Mouse (Mus musculus): ENCODE data around the gene Bcl11a.

Gene Bcl11a

GRCm38 (mm10) chr11:24133484-24133883 lies 55.6 kb downstream of the Bcl11a start:
- no peak for DNase-seq

GRCm38 (mm10) chr11:24133928-24134327 lies 56.1 kb downstream of the Bcl11a start:
- peak in 1 of 2 experiments; percentile 20 for DNase-seq

GRCm38 (mm10) chr11:24135244-24135643 lies 57.4 kb downstream of the Bcl11a start:
- no peak for DNase-seq

GRCm38 (mm10) chr11:24136084-24136785 lies 58.4 kb downstream of the Bcl11a start:
- DNase-seq, result no peak

GRCm38 (mm10) chr11:24137891-24138290 lies 60.0 kb downstream of the Bcl11a start:
- no peak for DNase-seq

- DNase-seq, result no peak
Observed at GRCm38 (mm10) chr11:24138600-24139375, 60.9 kb downstream of the Bcl11a start.

- DNase-seq, result no peak
Observed at GRCm38 (mm10) chr11:24139432-24139831, 61.6 kb downstream of the Bcl11a start.

- DNase-seq, result no peak
Observed at GRCm38 (mm10) chr11:24139952-24140351, 62.1 kb downstream of the Bcl11a start.

GRCm38 (mm10) chr11:24140948-24141347 lies 63.1 kb downstream of the Bcl11a start:
- DNase-seq, result no peak

GRCm38 (mm10) chr11:24141479-24142251 lies 63.8 kb downstream of the Bcl11a start:
- DNase-seq, result no peak

GRCm38 (mm10) chr11:24142316-24142715 lies 64.5 kb downstream of the Bcl11a start:
- DNase-seq, result no peak

- peak; percentile 71 to 78 for DNase-seq
Observed at GRCm38 (mm10) chr11:24144159-24144946, 66.5 kb downstream of the Bcl11a start.

GRCm38 (mm10) chr11:24146034-24146433 lies 68.2 kb downstream of the Bcl11a start:
- DNase-seq, result no peak

GRCm38 (mm10) chr11:24146437-24146836 lies 68.6 kb downstream of the Bcl11a start:
- no peak for DNase-seq

GRCm38 (mm10) chr11:24147698-24148097 lies 69.8 kb downstream of the Bcl11a start:
- no peak for DNase-seq

GRCm38 (mm10) chr11:24148545-24148944 lies 70.7 kb downstream of the Bcl11a start:
- DNase-seq, result no peak

- no peak for DNase-seq
Observed at GRCm38 (mm10) chr11:24149462-24150220, 71.8 kb downstream of the Bcl11a start.

GRCm38 (mm10) chr11:24152076-24152784 lies 74.4 kb downstream of the Bcl11a start:
- no peak for DNase-seq

- DNase-seq, result no peak
Observed at GRCm38 (mm10) chr11:24153049-24153448, 75.2 kb downstream of the Bcl11a start.

- DNase-seq, result no peak
Observed at GRCm38 (mm10) chr11:24158026-24158425, 80.2 kb downstream of the Bcl11a start.

- DNase-seq, result no peak
Observed at GRCm38 (mm10) chr11:24159656-24160055, 81.8 kb downstream of the Bcl11a start.

All from cerebellum, postnatal 25 days (tissue).